Mouse (Mus musculus): ENCODE measurements around the gene Gm3127. TPM values are rescaled to one million over a fixed set of nuclear protein-coding genes. Genes with fewer than 3 reads are reported as not detected.
"Not testable (repeated sequence)": the region's sequence is repeated elsewhere in the genome, so short reads cannot be mapped to it uniquely, and the experiment has no call there.

The Gm3127 gene
- total RNA-seq (2021), result not detected

DNA sequence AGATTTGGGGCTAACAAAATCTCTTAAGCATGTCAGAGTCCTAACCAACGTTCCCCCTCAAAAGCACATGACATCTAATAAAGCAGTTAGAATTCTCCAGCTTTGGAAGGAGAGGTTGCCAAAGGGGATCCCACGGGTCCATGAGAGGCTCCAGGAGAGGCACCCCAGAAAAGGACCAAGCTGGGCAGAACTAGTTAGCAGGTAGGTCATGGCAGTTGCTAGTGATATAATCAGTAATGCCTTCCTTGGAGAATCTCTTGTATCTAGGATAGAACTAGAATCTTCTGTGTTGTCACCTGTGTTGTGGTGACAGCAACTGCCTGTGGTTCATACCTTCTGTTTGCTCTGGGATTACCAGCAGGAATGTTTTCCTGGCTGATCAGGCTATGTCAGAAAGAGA is at the start of gene Gm3127:
Gene Gm3127 (plus strand): TSS at position 301 of the 400 bp plus-strand sequence.
- not testable (repeated sequence) for DNase-seq

DNA sequence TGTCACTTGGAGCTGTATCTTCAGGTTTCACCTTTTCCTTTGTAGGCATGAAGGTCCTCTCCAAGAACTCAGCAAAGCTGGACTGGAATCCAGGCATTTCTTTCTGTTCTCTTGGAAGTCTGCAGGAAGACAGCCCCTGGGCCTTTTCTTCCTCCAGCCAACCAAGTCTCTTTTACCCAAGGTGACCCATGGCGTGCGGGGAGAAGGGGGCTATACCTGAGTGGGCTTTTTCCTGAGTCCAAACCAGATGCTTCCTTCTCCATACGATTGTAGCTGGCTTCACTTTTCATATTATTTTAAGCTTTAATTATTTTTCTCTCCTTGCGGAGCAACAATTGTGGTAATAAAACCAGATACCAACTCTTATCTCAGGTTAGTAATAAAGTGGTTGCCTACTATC is 23.2 kb upstream of the Gm3127 start:
- DNase-seq, result not testable (repeated sequence)

DNA sequence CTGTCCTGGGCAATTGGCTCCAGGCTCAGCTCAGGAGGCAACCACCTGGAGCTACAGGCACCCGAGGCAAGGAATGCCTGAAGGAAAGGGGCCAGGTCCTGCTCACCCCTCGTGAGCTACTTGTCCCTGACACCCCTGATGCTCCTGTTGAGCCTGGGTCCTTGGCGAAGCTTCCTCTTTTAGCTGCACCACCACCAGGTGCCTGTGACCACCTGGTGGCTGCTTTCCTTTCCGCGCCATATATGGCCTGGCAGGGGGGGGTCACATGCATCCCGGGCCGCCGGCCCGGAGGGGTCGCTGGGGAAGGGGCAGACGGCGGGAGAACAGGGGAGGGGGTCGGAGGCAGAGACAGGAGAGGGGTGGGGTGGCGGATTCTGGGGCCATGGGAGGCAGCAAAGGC is 17.2 kb downstream of the Gm3127 start:
- DNase-seq, result not testable (repeated sequence)

DNA sequence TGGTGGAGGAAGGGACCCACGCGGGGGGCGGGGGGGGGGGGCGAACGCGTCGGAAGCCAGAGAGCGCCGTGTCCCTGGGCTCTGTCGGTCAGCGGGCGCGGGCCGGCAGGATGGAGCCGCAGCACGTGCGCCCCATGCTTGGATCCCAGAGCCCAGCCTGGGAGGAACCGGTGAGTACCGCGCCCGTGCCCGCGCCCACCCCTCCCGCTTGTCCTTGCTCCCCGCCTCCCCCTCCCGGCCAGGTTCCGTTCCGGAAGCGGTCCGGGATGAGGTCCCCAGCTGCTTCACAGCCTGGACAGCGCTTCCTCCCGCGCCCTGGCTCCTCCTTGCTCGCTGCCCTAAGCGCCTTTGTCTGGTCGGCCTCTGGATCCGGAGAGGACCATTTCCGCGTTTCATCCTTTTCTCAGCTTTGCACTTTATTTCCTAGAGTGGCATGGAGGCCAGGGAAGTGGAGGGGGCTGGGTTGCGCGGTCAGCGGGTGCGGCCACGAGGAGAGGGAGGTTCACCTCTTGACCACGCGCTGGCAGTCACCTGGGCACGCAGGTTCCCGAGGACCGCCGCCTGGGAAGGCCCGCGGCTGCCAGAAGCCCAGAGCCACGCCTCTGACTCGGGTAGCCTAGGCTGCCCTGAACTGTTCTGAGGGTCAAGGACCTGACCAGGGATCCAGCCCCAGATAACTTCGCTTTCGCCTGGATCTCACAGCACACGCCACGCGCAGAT is 17.8 kb downstream of the Gm3127 start, which contains the start of gene Gm2974:
Gene Gm2974 (plus strand): TSS at position 86 of the 720 bp plus-strand sequence.
- peak; percentile 21 for DNase-seq

DNA sequence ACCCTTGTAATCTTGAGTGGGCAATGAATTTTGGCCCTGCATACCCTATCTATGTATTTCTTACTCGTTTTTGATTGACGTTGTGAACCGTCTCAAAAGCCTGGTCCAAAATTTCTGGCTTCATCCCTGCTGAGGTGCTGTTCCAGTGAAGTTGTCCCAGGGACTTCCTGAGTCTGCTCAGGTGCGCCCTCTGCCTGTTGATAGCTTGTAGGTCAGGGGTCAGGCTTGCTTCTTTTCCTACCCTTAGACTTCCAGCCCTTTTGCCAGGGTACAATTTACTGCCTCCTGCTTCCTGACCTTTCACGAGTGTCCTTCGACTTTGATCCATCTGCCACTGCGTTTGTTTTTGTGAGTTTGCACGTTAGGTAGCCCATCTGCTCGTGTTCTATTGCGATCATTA is 18.5 kb downstream of the Gm3127 start:
- DNase-seq, result peak; percentile 4

Other genes with a start within 250 kb of the Gm3127 start
- not detected for gene Gm3029, start 233.3 kb upstream of the Gm3127 start, total RNA-seq (2021)
- gene Gm3095, start 201.5 kb upstream of the Gm3127 start, total RNA-seq (2021), result under 1 TPM in 1 of 2 experiments, not detected in 1; 0.24 TPM
- not detected for gene Gm3099, start 166.6 kb upstream of the Gm3127 start, total RNA-seq (2021)
- gene Gm5796, start 141.1 kb upstream of the Gm3127 start, total RNA-seq (2021), result 1 to 10 TPM; 1.4 to 1.9 TPM
- gene Gm3115, start 80.9 kb upstream of the Gm3127 start, total RNA-seq (2021), result under 1 TPM; 0.24 to 0.47 TPM
- 1 to 10 TPM; 2.3 to 3.1 TPM for gene Gm8108, start 54.5 kb upstream of the Gm3127 start, total RNA-seq (2021)
- under 1 TPM; 0.19 to 0.20 TPM for gene Gm2974, start 17.5 kb downstream of the Gm3127 start, total RNA-seq (2021)
- not detected for gene Gm3138, start 84.6 kb downstream of the Gm3127 start, total RNA-seq (2021)
- gene Gm3149, start 152.3 kb downstream of the Gm3127 start, total RNA-seq (2021), result not detected
- under 1 TPM; 0.14 to 0.50 TPM for gene 2610042L04Rik, start 169.7 kb downstream of the Gm3127 start, total RNA-seq (2021)
- gene Gm3159, start 232.5 kb downstream of the Gm3127 start, total RNA-seq (2021), result not detected